Mouse (Mus musculus) heart, adult 2 months (tissue): ENCODE measurements around the gene Dnajb3.

Source experiments
- CTCF ChIP-seq: fragments of 200-600 bp; IDR thresholded peaks from 2 replicates; pipeline ENCODE4 v1.8.1; 2022; ENCODE audit warnings: antibody characterized with exemption, mild to moderate bottlenecking, moderate library complexity
- EP300 ChIP-seq: fragments of 200-500 bp; IDR thresholded peaks from 2 replicates; pipeline ENCODE4 v1.6.1; 2011; ENCODE audit warnings: low read depth, low read length, control low read depth; ENCODE audit not compliant: insufficient read depth
- POLR2A ChIP-seq: fragments of 200-500 bp; IDR thresholded peaks from 2 replicates; pipeline ENCODE4 v1.6.1; 2011; ENCODE audit warnings: mild to moderate bottlenecking, low read depth, low read length, control low read depth; ENCODE audit not compliant: insufficient read depth

- TF ChIP-seq POLR2A = no peak
- TF ChIP-seq CTCF = no peak
- TF ChIP-seq EP300 = no peak
These were observed 29.1 kb upstream of the Dnajb3 start for GRCm38 (mm10) chr1:88234646-88235045.
